Mouse (Mus musculus): Measurements from ENCODE around the gene Zfp286. TPM values are rescaled to one million over a fixed set of nuclear protein-coding genes. Genes with fewer than 3 reads are reported as not detected.

Zfp286 gene
- polyA plus RNA-seq (2015; fragmentation: Nextera tagmentation; extraction: Ambion mirVana): 25.7 and 29.6 TPM in 2 replicates

DNA sequence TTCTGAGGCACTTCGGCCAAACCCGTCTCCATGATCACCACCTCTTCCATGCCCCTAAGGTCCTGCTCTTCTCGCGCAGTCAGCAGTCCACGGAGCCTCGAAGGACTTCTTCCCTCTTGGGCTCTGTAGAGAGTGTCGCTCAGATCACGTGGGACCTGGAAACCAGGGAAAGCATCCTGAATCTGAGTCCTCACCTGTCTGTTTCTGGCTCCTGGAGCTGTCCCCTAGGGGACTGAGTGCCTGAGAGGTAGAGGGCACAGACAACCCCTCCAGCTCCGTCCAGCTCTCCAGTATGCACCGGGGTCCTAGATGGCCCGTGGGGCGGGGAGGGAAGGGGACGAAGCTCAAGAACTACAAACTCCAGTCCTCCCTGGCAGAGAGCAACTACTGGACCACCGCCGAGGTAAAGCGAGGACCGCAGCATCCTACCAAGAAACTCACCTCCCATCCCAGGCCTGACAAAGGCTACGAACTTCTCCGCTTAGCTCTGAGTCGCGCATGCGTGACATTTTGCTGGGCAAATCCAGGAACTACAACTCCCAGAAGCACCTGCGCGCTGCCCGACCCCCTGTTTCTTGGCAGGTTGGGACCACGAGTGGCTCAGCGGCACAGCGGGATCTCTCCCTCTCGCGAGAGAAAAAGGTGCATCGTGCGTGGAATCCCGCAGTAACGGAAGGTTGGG lies at the start of gene Zfp286:
Gene Zfp286, minus strand, starts transcription at position 528 of the 682 bp plus-strand sequence.
- Histone ChIP-seq H3K4me1 (ENCODE audit: control insufficient read depth, insufficient read depth, low read depth, low read length) (peaks cover 7% of the 10 kb centered on the region), H3K9ac (ENCODE audit: low read depth, low read length) (peak within 1 kb of the TSS; percentile 84), H3K27ac (ENCODE audit: low read depth, low read length) (peak within 1 kb of the TSS; percentile 72), H3K36me3 (ENCODE audit: control insufficient read depth, insufficient read depth, low read length) (peaks cover 17% of the 10 kb centered on the region), H3K4me3 (ENCODE audit: low read length) (peak within 1 kb of the TSS; percentile 75), H3K4me2 (ENCODE audit: low read length) (peak within 1 kb of the TSS; percentile 70), H3K9me3 (ENCODE audit: control insufficient read depth, low read length) (peaks cover 8% of the 10 kb centered on the region), H3K27me3 (replicated peaks; ENCODE audit: control insufficient read depth, insufficient read depth, low read length) (no peaks in the 10 kb centered on the region)
- 5% methylated on average over 34 of the region's 34 CpGs for WGBS
- peak; percentile 98 for ATAC-seq

DNA sequence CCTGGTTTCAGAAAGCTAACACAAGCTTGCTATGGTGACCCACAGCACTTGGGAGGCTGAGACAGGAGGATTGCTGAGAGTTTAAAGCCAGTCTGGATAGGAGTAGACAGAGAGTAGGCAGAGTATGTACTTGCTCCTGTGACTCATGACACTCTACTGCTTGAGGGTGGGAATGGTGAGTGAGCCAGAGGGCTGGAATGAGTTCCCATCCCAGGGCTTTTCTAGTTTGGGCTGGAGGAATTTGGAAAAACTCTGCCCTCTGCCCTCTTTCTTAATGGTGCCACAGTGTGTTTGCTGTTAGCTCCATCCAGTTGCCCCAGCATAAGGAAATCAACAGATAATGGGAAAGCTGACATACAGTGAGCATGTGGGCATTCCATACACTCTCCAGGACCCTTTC lies 42.6 kb upstream of the Zfp286 start:
- no peak for ATAC-seq
- no peaks in the 10 kb centered on the region for H3K4me1 ChIP-seq (ENCODE audit: control insufficient read depth, insufficient read depth, low read depth, low read length)

DNA sequence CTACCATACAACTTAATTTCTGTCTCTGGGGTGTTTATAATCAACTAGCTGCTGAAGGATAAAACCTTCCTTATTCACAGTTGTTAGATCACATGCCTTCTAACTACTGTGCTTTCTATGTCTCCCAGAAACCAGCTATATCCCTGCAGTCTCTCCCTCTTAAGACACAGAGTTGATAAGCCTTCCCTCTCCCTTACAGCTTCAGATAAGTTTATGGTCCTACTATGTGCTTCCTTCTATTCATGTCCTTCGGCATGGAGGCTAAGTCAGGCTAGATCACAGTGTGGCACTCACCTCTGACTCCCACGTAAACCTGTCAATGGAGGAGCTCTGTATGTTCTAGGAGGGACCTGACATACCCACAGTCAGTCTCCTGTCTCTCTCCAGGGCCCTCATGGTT lies 41.1 kb upstream of the Zfp286 start:
- WGBS: 90% methylated on average over 2 of the region's 2 CpGs
- Histone ChIP-seq H3K9me3 (ENCODE audit: control insufficient read depth, low read length) (no peaks in the 10 kb centered on the region), H3K27ac (ENCODE audit: low read depth, low read length) (no peak overlapping the region), H3K4me3 (ENCODE audit: low read length) (no peak overlapping the region), H3K4me1 (ENCODE audit: control insufficient read depth, insufficient read depth, low read depth, low read length) (no peaks in the 10 kb centered on the region), H3K36me3 (ENCODE audit: control insufficient read depth, insufficient read depth, low read length) (no peaks in the 10 kb centered on the region), H3K4me2 (ENCODE audit: low read length) (no peak overlapping the region), H3K9ac (ENCODE audit: low read depth, low read length) (no peak overlapping the region), H3K27me3 (replicated peaks; ENCODE audit: control insufficient read depth, insufficient read depth, low read length) (no peaks in the 10 kb centered on the region)
- ATAC-seq: no peak

More for the DNA sequence above, 42.6 kb upstream of the Zfp286 start:
- H3K27ac ChIP-seq (ENCODE audit: low read depth, low read length): no peak overlapping the region
- H3K9ac ChIP-seq (ENCODE audit: low read depth, low read length): no peak overlapping the region
- no peak overlapping the region for H3K4me3 ChIP-seq (ENCODE audit: low read length)
- no peaks in the 10 kb centered on the region for H3K36me3 ChIP-seq (ENCODE audit: control insufficient read depth, insufficient read depth, low read length)
- H3K9me3 ChIP-seq (ENCODE audit: control insufficient read depth, low read length): no peaks in the 10 kb centered on the region
- no peak overlapping the region for H3K4me2 ChIP-seq (ENCODE audit: low read length)
- H3K27me3 ChIP-seq (replicated peaks; ENCODE audit: control insufficient read depth, insufficient read depth, low read length): no peaks in the 10 kb centered on the region

DNA sequence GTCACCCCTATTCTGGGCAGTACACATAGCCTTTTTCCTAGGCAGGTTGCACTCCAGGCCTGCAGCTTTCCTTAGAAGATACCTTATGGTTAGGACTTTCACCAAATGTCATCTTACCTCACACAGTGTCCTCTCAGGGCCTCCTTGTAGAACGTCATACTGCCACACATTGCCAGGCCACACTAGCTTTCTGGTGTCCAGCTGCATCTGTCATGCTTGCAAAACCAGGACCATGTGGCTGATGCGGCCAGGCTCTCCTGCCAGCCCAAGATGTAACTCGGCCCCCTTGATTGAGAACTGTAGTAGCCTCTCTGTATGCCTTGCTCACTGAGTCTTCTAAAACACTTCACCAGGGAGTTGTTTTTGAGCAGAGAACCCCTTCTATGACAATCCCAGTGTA lies 38.6 kb upstream of the Zfp286 start:
- H3K27ac ChIP-seq (ENCODE audit: low read depth, low read length): no peak overlapping the region
- WGBS: 90% methylated on average over 3 of the region's 3 CpGs
- H3K4me3 ChIP-seq (ENCODE audit: low read length): no peak overlapping the region
- no peaks in the 10 kb centered on the region for H3K36me3 ChIP-seq (ENCODE audit: control insufficient read depth, insufficient read depth, low read length)
- H3K27me3 ChIP-seq (replicated peaks; ENCODE audit: control insufficient read depth, insufficient read depth, low read length): no peaks in the 10 kb centered on the region
- H3K4me1 ChIP-seq (ENCODE audit: control insufficient read depth, insufficient read depth, low read depth, low read length): no peaks in the 10 kb centered on the region
- no peak for ATAC-seq
- no peak overlapping the region for H3K4me2 ChIP-seq (ENCODE audit: low read length)
- H3K9me3 ChIP-seq (ENCODE audit: control insufficient read depth, low read length): no peaks in the 10 kb centered on the region
- no peak overlapping the region for H3K9ac ChIP-seq (ENCODE audit: low read depth, low read length)

DNA sequence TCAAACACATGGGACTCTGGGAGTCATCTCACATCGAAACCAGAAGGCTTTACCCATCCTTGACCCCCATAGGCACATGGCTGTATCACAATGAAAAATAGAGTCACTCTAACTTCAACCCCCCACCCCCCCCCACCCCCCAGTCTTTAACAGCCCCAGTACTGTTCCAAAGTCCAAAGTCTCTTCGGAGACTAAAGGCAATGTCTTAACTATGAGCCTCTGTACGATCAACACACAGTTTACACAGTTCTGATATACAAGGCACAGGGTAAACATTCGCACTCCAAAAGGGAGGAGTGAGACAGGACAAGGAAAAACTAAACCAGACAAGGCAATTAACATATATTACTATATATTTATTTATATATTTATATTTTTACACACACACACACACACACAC lies 37.9 kb upstream of the Zfp286 start:
- H3K4me1 ChIP-seq (ENCODE audit: control insufficient read depth, insufficient read depth, low read depth, low read length): no peaks in the 10 kb centered on the region
- no peak overlapping the region for H3K27ac ChIP-seq (ENCODE audit: low read depth, low read length)
- no peaks in the 10 kb centered on the region for H3K9me3 ChIP-seq (ENCODE audit: control insufficient read depth, low read length)
- no peaks in the 10 kb centered on the region for H3K27me3 ChIP-seq (replicated peaks; ENCODE audit: control insufficient read depth, insufficient read depth, low read length)
- 89% methylated on average over 4 of the region's 4 CpGs for WGBS
- no peak overlapping the region for H3K9ac ChIP-seq (ENCODE audit: low read depth, low read length)
- H3K4me3 ChIP-seq (ENCODE audit: low read length): no peak overlapping the region
- no peaks in the 10 kb centered on the region for H3K36me3 ChIP-seq (ENCODE audit: control insufficient read depth, insufficient read depth, low read length)
- H3K4me2 ChIP-seq (ENCODE audit: low read length): no peak overlapping the region
- no peak for ATAC-seq

DNA sequence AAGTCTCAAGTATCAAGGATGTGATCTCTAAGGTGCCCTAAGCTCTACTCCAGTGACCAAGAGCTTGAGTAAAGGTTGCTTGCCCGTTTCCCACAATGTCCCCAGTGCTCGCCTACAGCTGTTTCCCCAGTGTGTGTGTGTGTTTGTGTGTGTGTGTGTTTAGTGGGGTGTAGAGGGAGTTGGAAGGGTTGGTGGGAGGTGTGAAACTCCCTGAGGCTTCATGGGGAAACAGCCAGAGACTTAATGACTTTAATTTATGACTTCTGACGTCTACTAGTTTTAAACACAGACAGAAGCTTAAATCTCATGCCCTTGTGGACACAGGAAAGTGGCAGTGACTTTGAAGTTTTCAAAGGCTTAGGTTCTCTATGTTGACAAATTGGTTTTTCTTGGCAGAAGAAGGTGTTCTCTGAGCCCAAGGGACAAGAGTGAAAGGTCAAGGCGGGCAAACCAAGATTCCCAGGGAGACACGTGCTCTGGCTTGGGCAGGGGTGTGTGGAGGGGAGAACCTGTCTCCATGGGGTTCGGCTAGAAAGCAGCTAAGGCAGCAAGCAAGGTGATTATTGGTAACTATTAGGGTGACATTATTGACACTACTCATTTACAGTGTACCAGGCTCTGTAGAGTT lies 37.0 kb upstream of the Zfp286 start:
- H3K27ac ChIP-seq (ENCODE audit: low read depth, low read length): no peak overlapping the region
- WGBS: 79% methylated on average over 6 of the region's 6 CpGs
- no peak overlapping the region for H3K4me3 ChIP-seq (ENCODE audit: low read length)
- H3K4me1 ChIP-seq (ENCODE audit: control insufficient read depth, insufficient read depth, low read depth, low read length): no peaks in the 10 kb centered on the region
- ATAC-seq: no peak
- H3K4me2 ChIP-seq (ENCODE audit: low read length): no peak overlapping the region
- no peak overlapping the region for H3K9ac ChIP-seq (ENCODE audit: low read depth, low read length)
- H3K36me3 ChIP-seq (ENCODE audit: control insufficient read depth, insufficient read depth, low read length): no peaks in the 10 kb centered on the region
- no peaks in the 10 kb centered on the region for H3K9me3 ChIP-seq (ENCODE audit: control insufficient read depth, low read length)
- no peaks in the 10 kb centered on the region for H3K27me3 ChIP-seq (replicated peaks; ENCODE audit: control insufficient read depth, insufficient read depth, low read length)

DNA sequence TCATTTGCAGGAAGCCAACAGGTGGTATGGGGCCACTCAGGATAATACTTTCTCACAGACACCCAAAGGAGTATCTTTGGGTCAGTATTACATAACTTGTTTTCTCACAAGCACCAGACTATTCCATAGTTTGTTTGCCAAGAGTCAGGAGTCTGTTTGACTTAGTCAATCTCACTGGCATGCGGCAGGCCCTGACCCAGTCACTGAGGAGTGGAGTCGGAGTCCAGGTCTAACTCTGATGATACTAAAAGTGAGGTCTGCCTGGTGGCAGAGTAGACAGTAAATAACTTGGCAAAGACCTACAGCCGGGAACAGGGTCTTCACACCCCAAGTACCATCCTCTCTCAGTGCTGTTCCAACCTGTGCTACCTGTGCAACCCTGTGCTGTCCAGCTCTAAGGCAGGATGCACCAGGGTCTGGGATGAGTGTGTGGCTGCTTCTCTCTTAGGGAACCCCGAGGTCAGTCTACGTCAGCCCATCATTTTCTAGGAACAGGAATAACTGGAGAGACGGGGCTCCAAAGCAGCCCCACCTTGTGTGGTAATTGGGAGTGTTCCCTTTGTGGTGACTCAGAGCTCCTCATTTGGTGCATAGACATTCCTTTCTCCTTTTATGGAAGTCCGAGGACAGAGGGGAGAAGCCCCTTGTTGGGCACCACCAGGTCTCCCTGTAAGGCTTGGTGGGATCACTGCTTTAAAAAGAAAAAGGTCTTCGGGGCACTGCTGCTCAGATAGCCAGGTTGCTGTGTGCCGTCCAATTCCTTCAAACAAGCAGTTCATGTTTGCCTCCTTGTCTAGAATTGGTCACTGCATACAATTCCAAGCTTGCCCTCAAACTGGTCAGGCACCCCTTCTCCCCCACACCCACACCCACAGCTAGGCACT lies 36.2 kb upstream of the Zfp286 start:
- Histone ChIP-seq H3K4me2 (ENCODE audit: low read length) (no peak overlapping the region), H3K4me1 (ENCODE audit: control insufficient read depth, insufficient read depth, low read depth, low read length) (peaks cover 5% of the 10 kb centered on the region), H3K9me3 (ENCODE audit: control insufficient read depth, low read length) (no peaks in the 10 kb centered on the region), H3K9ac (ENCODE audit: low read depth, low read length) (no peak overlapping the region), H3K36me3 (ENCODE audit: control insufficient read depth, insufficient read depth, low read length) (no peaks in the 10 kb centered on the region), H3K27me3 (replicated peaks; ENCODE audit: control insufficient read depth, insufficient read depth, low read length) (no peaks in the 10 kb centered on the region), H3K4me3 (ENCODE audit: low read length) (no peak overlapping the region), H3K27ac (ENCODE audit: low read depth, low read length) (no peak overlapping the region)
- 88% methylated on average over 9 of the region's 9 CpGs for WGBS
- ATAC-seq: no peak

DNA sequence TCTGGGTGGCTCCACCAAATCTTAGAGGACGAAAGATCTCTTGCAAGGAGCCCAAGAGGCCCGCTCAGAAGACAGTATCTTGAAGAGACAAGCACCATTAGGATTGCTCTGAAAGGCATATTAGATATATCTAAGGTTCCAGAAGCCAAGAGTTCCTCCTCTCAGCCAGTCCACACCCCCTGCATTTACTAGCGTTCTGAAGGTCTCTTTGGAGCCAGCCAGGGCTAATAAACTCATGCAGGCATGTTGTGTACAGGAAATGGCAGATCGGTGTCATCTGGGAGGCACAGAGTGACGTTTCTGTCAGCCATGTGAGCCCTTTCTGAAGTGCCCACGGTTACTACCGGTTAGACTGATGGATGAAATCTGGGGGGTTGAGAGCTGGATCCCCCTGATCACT lies 34.9 kb upstream of the Zfp286 start:
- no peak for ATAC-seq
- Histone ChIP-seq H3K9me3 (ENCODE audit: control insufficient read depth, low read length) (no peaks in the 10 kb centered on the region), H3K4me3 (ENCODE audit: low read length) (no peak overlapping the region), H3K4me2 (ENCODE audit: low read length) (no peak overlapping the region), H3K4me1 (ENCODE audit: control insufficient read depth, insufficient read depth, low read depth, low read length) (peaks cover 8% of the 10 kb centered on the region), H3K27me3 (replicated peaks; ENCODE audit: control insufficient read depth, insufficient read depth, low read length) (no peaks in the 10 kb centered on the region), H3K27ac (ENCODE audit: low read depth, low read length) (no peak overlapping the region), H3K36me3 (ENCODE audit: control insufficient read depth, insufficient read depth, low read length) (no peaks in the 10 kb centered on the region), H3K9ac (ENCODE audit: low read depth, low read length) (no peak overlapping the region)
- WGBS: 87% methylated on average over 7 of the region's 7 CpGs

DNA sequence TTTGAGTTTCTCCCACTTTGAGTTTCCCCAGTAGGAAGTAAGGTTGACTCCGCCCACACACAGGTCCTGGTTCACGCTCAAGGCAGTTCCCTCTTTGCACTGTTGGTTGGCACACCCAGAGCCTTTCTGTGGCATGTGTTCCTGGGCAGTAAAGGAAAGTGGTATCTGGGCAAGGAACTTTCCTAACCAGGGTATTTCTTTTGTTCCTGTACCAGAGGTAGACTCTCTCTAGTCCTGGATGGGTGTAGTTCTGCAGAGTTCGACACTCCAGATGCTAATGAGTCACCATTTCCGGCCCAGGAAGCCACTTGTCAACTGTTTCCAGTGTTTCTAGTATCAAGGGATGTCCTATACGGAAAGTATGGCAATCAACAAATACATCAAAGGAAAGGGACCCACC lies 32.6 kb upstream of the Zfp286 start:
- no peak for ATAC-seq
- no peak overlapping the region for H3K27ac ChIP-seq (ENCODE audit: low read depth, low read length)
- peak overlapping the region; percentile 41 for H3K4me2 ChIP-seq (ENCODE audit: low read length)
- 75% methylated on average over 5 of the region's 5 CpGs for WGBS
- no peak overlapping the region for H3K9ac ChIP-seq (ENCODE audit: low read depth, low read length)
- H3K9me3 ChIP-seq (ENCODE audit: control insufficient read depth, low read length): no peaks in the 10 kb centered on the region
- H3K4me1 ChIP-seq (ENCODE audit: control insufficient read depth, insufficient read depth, low read depth, low read length): peaks cover 8% of the 10 kb centered on the region
- no peaks in the 10 kb centered on the region for H3K36me3 ChIP-seq (ENCODE audit: control insufficient read depth, insufficient read depth, low read length)
- no peaks in the 10 kb centered on the region for H3K27me3 ChIP-seq (replicated peaks; ENCODE audit: control insufficient read depth, insufficient read depth, low read length)
- peak overlapping the region; percentile 8; the same call in 1 of the 2 replicates for H3K4me3 ChIP-seq (ENCODE audit: low read length)

Measured in hindbrain, embryonic 16.5 days (tissue).